Mouse (Mus musculus) embryonic fibroblast, embryonic 13.5 days (primary cell): ENCODE data around the gene Lrpap1.

ENCODE experiments used
- CTCF ChIP-seq: IDR thresholded peaks from 2 replicates; pipeline ENCODE4 v1.5.1; 2011; ENCODE audit warnings: mild to moderate bottlenecking, control low read depth, low read length, moderate library complexity, borderline replicate concordance; ENCODE audit not compliant: insufficient read depth
- POLR2A ChIP-seq: IDR thresholded peaks from 2 replicates; pipeline ENCODE4 v1.6.1; 2011; ENCODE audit warnings: low read depth, mild to moderate bottlenecking, control low read depth, low read length, moderate library complexity

- TF ChIP-seq CTCF (no peak), POLR2A (no peak)
Observed at GRCm38 (mm10) chr5:35073992-35074391, 31.6 kb downstream of the Lrpap1 start.
